Mouse (Mus musculus) ES-Bruce4 (cell line): ENCODE results near the gene 3425401B19Rik. TPM values are rescaled to one million over a fixed set of nuclear protein-coding genes. Genes with fewer than 3 reads are reported as not detected.

ENCODE experiments used
- H3K27ac ChIP-seq: 2 replicates; pipeline ENCODE4 v1.5.1; 2012; ENCODE audit warnings: low read length, inconsistent platforms; ENCODE audit not compliant: insufficient read depth
- H3K27me3 ChIP-seq: 2 replicates; pipeline ENCODE4 v1.6.1; 2012; ENCODE audit warnings: mild to moderate bottlenecking, low read length, inconsistent platforms; ENCODE audit not compliant: control insufficient read depth, poor library complexity, insufficient read depth, severe bottlenecking
- H3K36me3 ChIP-seq: 2 replicates; pipeline ENCODE4 v1.6.1; 2012; ENCODE audit warnings: inconsistent platforms, mild to moderate bottlenecking, low read length, moderate library complexity; ENCODE audit not compliant: control insufficient read depth, poor library complexity, insufficient read depth, severe bottlenecking
- H3K4me1 ChIP-seq: one replicate; pipeline ENCODE4 v1.8.1; 2011; ENCODE audit warnings: low read length; ENCODE audit not compliant: control insufficient read depth, insufficient read depth
- H3K4me3 ChIP-seq: 2 replicates; pipeline ENCODE4 v1.5.1; 2011; ENCODE audit warnings: low read depth, mild to moderate bottlenecking, low read length
- H3K9ac ChIP-seq: 2 replicates; pipeline ENCODE4 v1.6.1; 2012; ENCODE audit warnings: low read depth, mild to moderate bottlenecking, inconsistent platforms; ENCODE audit not compliant: poor library complexity, severe bottlenecking
- H3K9me3 ChIP-seq: replicated peaks from 2 replicates; pipeline ENCODE4 v1.6.1; 2012; ENCODE audit warnings: mild to moderate bottlenecking, low read length, inconsistent platforms; ENCODE audit not compliant: control insufficient read depth, poor library complexity, insufficient read depth, severe bottlenecking
- CTCF ChIP-seq: IDR thresholded peaks from one replicate; pipeline ENCODE4 v1.8.1; 2011; ENCODE audit warnings: low read depth, low read length
- EP300 ChIP-seq: IDR thresholded peaks from 2 replicates; pipeline ENCODE4 v1.6.1; 2011; ENCODE audit warnings: low read depth, low read length; ENCODE audit not compliant: insufficient read depth
- POLR2A ChIP-seq: IDR thresholded peaks from one replicate; pipeline ENCODE4 v1.8.1; 2011; ENCODE audit warnings: low read length; ENCODE audit not compliant: insufficient read depth
- polyA plus RNA-seq: library from polyadenylated mRNA; stranded (reverse); fragments of >200 nt; gene quantifications from 2 replicates; pipeline ENCODE4 v1.2.4, GENCODE M21; 2011; ENCODE audit warnings: low read depth; ENCODE audit not compliant: missing spikeins, insufficient read depth, insufficient read length

Gene 3425401B19Rik
- polyA plus RNA-seq, 1 experiment, result not detected

DNA sequence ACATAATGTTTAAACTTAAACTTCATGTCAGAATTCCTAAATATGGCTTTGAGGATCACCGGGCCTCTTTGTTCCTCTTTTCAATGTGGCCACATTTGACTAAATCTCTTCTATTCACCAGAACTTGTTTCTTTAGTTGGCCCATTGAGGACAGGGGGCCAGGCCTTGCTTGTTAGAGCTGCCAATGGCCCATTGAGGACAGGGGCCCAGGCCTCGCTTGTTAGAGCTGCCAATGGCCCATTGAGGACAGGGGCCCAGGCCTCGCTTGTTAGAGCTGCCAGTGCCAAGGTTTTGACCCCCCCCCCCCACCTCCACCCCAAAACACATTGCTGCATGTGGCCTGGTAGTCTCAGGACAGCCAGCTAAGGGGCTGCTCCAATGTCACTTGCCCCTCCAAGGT is 3.5 kb downstream of the 3425401B19Rik start:
- Histone ChIP-seq H3K4me1 (no peaks in the 10 kb centered on the region), H3K9ac (no peak overlapping the region), H3K27ac (no peak overlapping the region), H3K4me3 (no peak overlapping the region), H3K36me3 (no peaks in the 10 kb centered on the region), H3K9me3 (no peaks in the 10 kb centered on the region), H3K27me3 (no peaks in the 10 kb centered on the region)
- TF ChIP-seq EP300 (no peak), POLR2A (no peak), CTCF (no peak)

DNA sequence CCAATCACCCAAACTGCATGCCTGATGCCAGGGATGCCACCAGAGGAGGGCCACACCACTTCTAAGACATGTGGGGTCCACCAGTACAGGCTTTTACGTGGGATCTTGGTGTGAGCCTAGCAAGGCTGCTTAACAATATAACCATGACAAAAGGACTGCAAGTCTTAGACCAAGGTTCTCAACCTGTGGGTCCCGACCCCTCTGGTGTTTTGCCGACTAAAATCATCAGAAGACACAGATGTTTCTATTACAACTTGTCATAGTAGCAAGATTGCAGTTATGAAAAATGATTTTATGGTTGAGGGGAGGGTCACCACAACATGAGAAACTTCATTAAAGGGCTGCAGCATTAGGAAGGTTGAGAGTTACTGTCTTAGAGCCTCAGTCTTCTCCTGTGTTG is 6.5 kb downstream of the 3425401B19Rik start:
- Histone ChIP-seq H3K4me1 (no peaks in the 10 kb centered on the region), H3K9me3 (no peaks in the 10 kb centered on the region), H3K27ac (no peak overlapping the region), H3K9ac (no peak overlapping the region), H3K4me3 (no peak overlapping the region), H3K27me3 (no peaks in the 10 kb centered on the region), H3K36me3 (no peaks in the 10 kb centered on the region)
- no peak for TF ChIP-seq POLR2A

DNA sequence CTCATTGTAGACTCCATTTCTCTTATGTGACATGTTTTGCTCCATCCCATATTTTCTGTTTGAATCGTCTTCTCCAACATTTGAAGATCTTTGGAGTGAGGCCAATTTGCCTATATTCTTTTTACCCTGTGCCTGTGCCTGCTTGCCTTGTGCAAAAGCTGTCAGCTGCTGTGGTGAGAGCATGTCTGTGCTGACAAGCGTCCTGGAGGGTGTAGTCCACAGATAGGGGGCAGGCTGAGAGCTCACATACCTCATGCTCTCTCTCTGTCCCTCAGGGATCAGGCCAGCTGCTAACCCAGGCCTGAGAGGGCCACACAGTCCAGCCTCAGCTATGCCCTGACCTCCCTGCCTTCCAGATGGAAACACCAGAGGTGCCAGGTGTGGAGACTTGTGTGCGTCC is 11.9 kb downstream of the 3425401B19Rik start:
- no peaks in the 10 kb centered on the region for H3K36me3 ChIP-seq
- TF ChIP-seq CTCF (no peak), POLR2A (no peak), EP300 (no peak)
- no peak overlapping the region for H3K9ac ChIP-seq
- no peaks in the 10 kb centered on the region for H3K27me3 ChIP-seq
- no peaks in the 10 kb centered on the region for H3K9me3 ChIP-seq
- no peak overlapping the region for H3K27ac ChIP-seq
- H3K4me1 ChIP-seq, result no peaks in the 10 kb centered on the region
- no peak overlapping the region for H3K4me3 ChIP-seq

DNA sequence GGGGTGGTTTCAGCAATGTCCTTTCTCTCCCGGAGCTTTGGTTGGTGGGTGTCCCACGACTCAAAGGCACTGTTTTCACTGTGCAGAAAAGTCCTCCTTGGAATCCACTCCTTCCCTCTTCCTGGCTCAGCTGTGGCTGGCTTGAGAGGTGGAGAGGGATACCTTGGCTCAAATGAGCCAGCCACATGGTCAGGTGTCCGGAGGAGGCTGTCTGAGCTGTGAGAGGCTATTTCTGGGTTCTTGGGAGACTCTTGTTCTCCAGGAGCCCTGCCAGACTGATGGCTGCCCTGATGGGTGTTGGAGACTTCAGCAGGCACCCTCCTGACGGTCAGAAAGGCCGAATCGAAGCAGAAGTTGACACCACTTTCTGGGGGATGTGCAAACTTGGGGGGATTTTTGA is 22.0 kb downstream of the 3425401B19Rik start:
- H3K9me3 ChIP-seq, result no peaks in the 10 kb centered on the region
- H3K27me3 ChIP-seq, result no peaks in the 10 kb centered on the region
- H3K27ac ChIP-seq, result no peak overlapping the region
- no peaks in the 10 kb centered on the region for H3K4me1 ChIP-seq
- no peaks in the 10 kb centered on the region for H3K36me3 ChIP-seq
- TF ChIP-seq POLR2A (no peak), EP300 (no peak), CTCF (no peak)
- H3K4me3 ChIP-seq, result no peak overlapping the region
- no peak overlapping the region for H3K9ac ChIP-seq

DNA sequence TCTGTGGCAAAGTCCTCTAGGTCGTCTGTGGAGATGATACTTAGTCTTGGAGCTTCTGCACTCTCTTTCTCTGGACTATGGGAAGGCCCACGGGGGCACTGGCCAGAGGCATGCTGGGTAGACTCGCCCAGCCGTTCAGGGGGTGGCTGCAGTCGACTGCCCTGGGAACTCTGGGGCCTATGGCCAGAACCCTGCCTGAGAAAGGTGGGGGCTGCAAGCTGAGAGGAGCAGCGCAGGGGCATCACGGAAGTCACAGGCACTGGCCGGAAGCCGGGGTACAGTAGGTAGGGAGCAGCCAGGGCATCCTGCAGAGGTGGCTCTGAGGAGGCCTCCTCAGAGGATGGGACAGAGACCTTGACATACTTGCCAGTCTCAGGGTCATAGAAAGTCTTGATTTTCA is 25.3 kb downstream of the 3425401B19Rik start:
- Histone ChIP-seq H3K36me3 (no peaks in the 10 kb centered on the region), H3K9ac (no peak overlapping the region), H3K4me1 (no peaks in the 10 kb centered on the region), H3K4me3 (no peak overlapping the region), H3K27me3 (no peaks in the 10 kb centered on the region), H3K9me3 (no peaks in the 10 kb centered on the region), H3K27ac (no peak overlapping the region)
- TF ChIP-seq CTCF (no peak), EP300 (no peak), POLR2A (no peak)

DNA sequence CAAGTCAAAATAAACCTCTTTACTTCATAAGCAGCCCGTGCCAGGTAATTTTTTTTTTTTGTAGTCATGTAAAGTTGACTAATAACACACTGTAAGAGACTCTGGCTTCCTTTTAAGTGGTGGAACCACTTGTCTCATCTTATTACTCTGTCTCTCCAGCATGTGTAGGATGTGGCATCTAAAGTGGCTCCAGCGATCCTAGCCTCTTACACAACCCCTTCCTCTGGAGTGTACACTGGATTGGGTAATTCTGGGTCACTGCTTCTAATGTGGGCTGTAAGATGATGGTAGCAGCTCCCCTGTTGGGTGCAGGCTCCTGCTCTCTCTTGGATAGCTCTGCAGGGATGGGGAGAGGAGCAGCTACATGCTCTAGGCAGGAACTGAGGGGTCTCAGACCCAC is 46.6 kb downstream of the 3425401B19Rik start:
- H3K36me3 ChIP-seq, result no peaks in the 10 kb centered on the region
- no peaks in the 10 kb centered on the region for H3K4me1 ChIP-seq
- no peaks in the 10 kb centered on the region for H3K27me3 ChIP-seq
- TF ChIP-seq CTCF (no peak), EP300 (no peak), POLR2A (no peak)
- no peak overlapping the region for H3K9ac ChIP-seq
- no peak overlapping the region for H3K4me3 ChIP-seq
- no peak overlapping the region for H3K27ac ChIP-seq
- H3K9me3 ChIP-seq, result no peaks in the 10 kb centered on the region
